Mouse (Mus musculus) liver, postnatal 0 days (tissue): ENCODE measurements around the gene Calhm4. TPM values are rescaled to one million over a fixed set of nuclear protein-coding genes. Genes with fewer than 3 reads are reported as not detected.

Experiments
- ATAC-seq: fragments of 200-750 bp; cut with Nextera tagmentation; 2 replicates; pipeline ENCODE4 v1.8.0; 2017; ENCODE audit warnings: mild to moderate bottlenecking, moderate library complexity
- DNase-seq: peaks from one replicate; pipeline ENCODE4 v3.0.0-alpha.2; 2016
- H3K27ac ChIP-seq: fragments of 300-500 bp; sonication (generic); 2 replicates; pipeline ENCODE4 v1.5.1; 2014; ENCODE audit warnings: antibody characterized with exemption, moderate library complexity, mild to moderate bottlenecking, low read depth
- H3K27me3 ChIP-seq: fragments of 300-500 bp; sonication (generic); 2 replicates; pipeline ENCODE4 v1.6.1; 2014; ENCODE audit warnings: low read length, control low read depth, mixed read lengths; ENCODE audit not compliant: insufficient read depth
- H3K36me3 ChIP-seq: fragments of 300-500 bp; sonication (generic); replicated peaks from 2 replicates; pipeline ENCODE4 v1.6.1; 2014; ENCODE audit warnings: mild to moderate bottlenecking, control low read depth, low read length, moderate library complexity, mixed read lengths; ENCODE audit not compliant: insufficient read depth
- H3K4me1 ChIP-seq: fragments of 300-500 bp; sonication (generic); 2 replicates; pipeline ENCODE4 v1.6.1; 2014; ENCODE audit warnings: antibody characterized with exemption, mild to moderate bottlenecking, control low read depth; ENCODE audit not compliant: insufficient read depth
- H3K4me2 ChIP-seq: fragments of 300-500 bp; sonication (generic); 2 replicates; pipeline ENCODE4 v1.6.1; 2014; ENCODE audit warnings: low read depth, mild to moderate bottlenecking, low read length, moderate library complexity, mixed read lengths
- H3K4me3 ChIP-seq: fragments of 300-500 bp; sonication (generic); 2 replicates; pipeline ENCODE4 v1.5.1; 2014; ENCODE audit warnings: low read depth, low read length
- H3K9ac ChIP-seq: fragments of 300-500 bp; sonication (generic); replicated peaks from 2 replicates; pipeline ENCODE4 v1.6.1; 2014; ENCODE audit warnings: mild to moderate bottlenecking, moderate library complexity
- H3K9me3 ChIP-seq: fragments of 300-500 bp; sonication (generic); 2 replicates; pipeline ENCODE4 v1.6.1; 2016; ENCODE audit warnings: mild to moderate bottlenecking, control low read depth, low read length, mixed read lengths
- CTCF ChIP-seq: sonication (generic); IDR thresholded peaks from 2 replicates; pipeline ENCODE4 v1.5.1; 2016; ENCODE audit warnings: antibody characterized with exemption, low read depth
- EP300 ChIP-seq: IDR thresholded peaks from 2 replicates; pipeline ENCODE4 v1.6.1; 2016; ENCODE audit warnings: antibody characterized with exemption, low read depth, mild to moderate bottlenecking
- WGBS: fragments of 180-500 bp; shearing (Covaris S2); extraction: QIAGEN DNeasy Blood & Tissue Kit; methylation state at CpG from one replicate; pipeline ENCODE4 v1.1.7; 2014; ENCODE audit not compliant: insufficient replicate concordance; 5-methylcytosine and 5-hydroxymethylcytosine counted together
- polyA plus RNA-seq: library from polyadenylated mRNA; unstranded; fragments of >200 nt; fragmentation: Nextera tagmentation; extraction: Ambion mirVana; gene quantifications from 2 replicates; pipeline ENCODE4 v1.2.1, GENCODE M21; 2015

The Calhm4 gene
- polyA plus RNA-seq, result not detected in 2 replicates

- ATAC-seq, result no peak
- no peaks in the 10 kb centered on the region for H3K9me3 ChIP-seq
- WGBS, result 73% methylated on average over 5 of the region's 5 CpGs
Measured at GRCm38 (mm10) chr10:34044210-34044609, at the start of gene Calhm4. Gene Calhm4 (minus strand): TSS chr10:34044310.

GRCm38 (mm10) chr10:34091888-34092287 lies 47.8 kb upstream of the Calhm4 start:
- H3K9me3 ChIP-seq, result no peaks in the 10 kb centered on the region
- WGBS, result 56% methylated on average over 5 of the region's 5 CpGs
- no peak overlapping the region for H3K4me3 ChIP-seq
- DNase-seq (no peak), ATAC-seq (no peak)
- no peak overlapping the region for H3K27ac ChIP-seq
- peaks cover 2% of the 10 kb centered on the region; the same call in 1 of the 2 replicates for H3K4me1 ChIP-seq
- no peak overlapping the region for H3K4me2 ChIP-seq
- H3K27me3 ChIP-seq, result no peaks in the 10 kb centered on the region
- H3K9ac ChIP-seq, result no peak overlapping the region
- TF ChIP-seq CTCF (no peak), EP300 (no peak)
- no peaks in the 10 kb centered on the region for H3K36me3 ChIP-seq

More at GRCm38 (mm10) chr10:34044210-34044609, at the start of gene Calhm4:
- Histone ChIP-seq H3K27ac (no peak within 1 kb of the TSS), H3K4me3 (no peak within 1 kb of the TSS), H3K4me2 (no peak within 1 kb of the TSS), H3K9ac (no peak within 1 kb of the TSS), H3K4me1 (no peaks in the 10 kb centered on the region), H3K27me3 (no peaks in the 10 kb centered on the region), H3K36me3 (no peaks in the 10 kb centered on the region)
- no peak for DNase-seq
- no peak for TF ChIP-seq EP300
- no peak for TF ChIP-seq CTCF

GRCm38 (mm10) chr10:34090481-34090880 lies 46.4 kb upstream of the Calhm4 start:
- DNase-seq (no peak), ATAC-seq (no peak)
- Histone ChIP-seq H3K4me1 (no peaks in the 10 kb centered on the region), H3K4me2 (no peak overlapping the region), H3K36me3 (no peaks in the 10 kb centered on the region), H3K4me3 (no peak overlapping the region), H3K9me3 (no peaks in the 10 kb centered on the region), H3K9ac (no peak overlapping the region), H3K27me3 (no peaks in the 10 kb centered on the region), H3K27ac (no peak overlapping the region)
- 75% methylated on average over 1 of the region's 1 CpGs for WGBS
- TF ChIP-seq EP300, result no peak
- TF ChIP-seq CTCF, result no peak

GRCm38 (mm10) chr10:34089517-34089916 lies 45.4 kb upstream of the Calhm4 start:
- H3K9ac ChIP-seq, result no peak overlapping the region
- no peak overlapping the region for H3K4me3 ChIP-seq
- H3K36me3 ChIP-seq, result no peaks in the 10 kb centered on the region
- no peak overlapping the region for H3K27ac ChIP-seq
- no peaks in the 10 kb centered on the region for H3K9me3 ChIP-seq
- no peaks in the 10 kb centered on the region for H3K4me1 ChIP-seq
- DNase-seq, result no peak
- no peaks in the 10 kb centered on the region for H3K27me3 ChIP-seq
- 36% methylated on average over 3 of the region's 3 CpGs for WGBS
- H3K4me2 ChIP-seq, result no peak overlapping the region
- no peak for ATAC-seq
- TF ChIP-seq CTCF (no peak), EP300 (no peak)

- DNase-seq (no peak), ATAC-seq (no peak)
- H3K36me3 ChIP-seq, result no peaks in the 10 kb centered on the region
Measured at GRCm38 (mm10) chr10:34088515-34088914, 44.4 kb upstream of the Calhm4 start.

GRCm38 (mm10) chr10:34086514-34086913 lies 42.4 kb upstream of the Calhm4 start:
- H3K27ac ChIP-seq, result no peak overlapping the region
- H3K4me3 ChIP-seq, result no peak overlapping the region
- H3K9me3 ChIP-seq, result no peaks in the 10 kb centered on the region
- H3K36me3 ChIP-seq, result no peaks in the 10 kb centered on the region
- H3K4me2 ChIP-seq, result no peak overlapping the region
- no peak overlapping the region for H3K9ac ChIP-seq
- 81% methylated on average over 1 of the region's 1 CpGs for WGBS
- DNase-seq (no peak), ATAC-seq (no peak)
- no peaks in the 10 kb centered on the region for H3K27me3 ChIP-seq
- TF ChIP-seq CTCF (no peak), EP300 (no peak)
- H3K4me1 ChIP-seq, result no peaks in the 10 kb centered on the region

More at GRCm38 (mm10) chr10:34088515-34088914, 44.4 kb upstream of the Calhm4 start:
- TF ChIP-seq EP300, result no peak
- Histone ChIP-seq H3K27ac (no peak overlapping the region), H3K4me1 (no peaks in the 10 kb centered on the region), H3K9me3 (no peaks in the 10 kb centered on the region), H3K4me3 (no peak overlapping the region), H3K9ac (no peak overlapping the region), H3K4me2 (no peak overlapping the region), H3K27me3 (no peaks in the 10 kb centered on the region)
- WGBS, result 73% methylated on average over 2 of the region's 2 CpGs
